Mouse (Mus musculus): Measurements from ENCODE around the gene Tnnt3.

DNA sequence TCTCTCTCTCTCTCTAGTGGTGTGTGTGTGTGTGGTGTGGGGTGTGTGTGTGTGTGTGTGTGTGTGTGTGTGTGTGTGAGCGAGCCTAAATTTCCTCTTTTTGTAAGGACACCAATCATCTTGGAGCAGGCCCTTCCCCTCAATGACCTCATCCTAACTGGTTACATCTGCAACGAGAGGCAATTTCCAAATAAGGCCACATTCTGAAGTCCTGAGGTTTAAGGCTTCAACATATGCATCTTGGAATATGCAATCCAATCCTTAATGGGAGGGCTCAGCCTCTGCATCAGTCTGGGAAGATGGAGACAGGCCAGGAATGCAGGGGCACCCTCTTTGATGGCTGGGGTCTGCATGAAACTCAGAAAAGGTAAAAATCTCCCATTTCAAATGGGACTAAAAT, 40.6 kb upstream of the Tnnt3 start:
- TF ChIP-seq CTCF (IDR thresholded peaks at IDR 0.05; ENCODE audit: borderline replicate concordance, control insufficient read depth, extremely low read depth, insufficient read depth, low read length, poor library complexity) (no peak), POLR2A (IDR thresholded peaks at IDR 0.05; ENCODE audit: control insufficient read depth, extremely low read depth, insufficient read depth, low read length, poor library complexity) (no peak)

Data from thymus, adult 2 months (tissue).